Mouse (Mus musculus) forebrain, embryonic 11.5 days (tissue): ENCODE measurements around the gene Lin37. TPM values are rescaled to one million over a fixed set of nuclear protein-coding genes. Genes with fewer than 3 reads are reported as not detected.

ENCODE experiments used
- ATAC-seq: fragments of 200-750 bp; cut with Nextera tagmentation; replicated peaks from 2 replicates; pipeline ENCODE4 v1.8.0; 2017; ENCODE audit warnings: moderate TSS enrichment; ENCODE audit not compliant: low FRiP score
- DNase-seq: peaks from one replicate; pipeline ENCODE4 v3.0.0-alpha.2; 2017; ENCODE audit warnings: low spot score
- H3K27ac ChIP-seq: fragments of 300-500 bp; sonication (generic); 2 replicates; pipeline ENCODE4 v1.5.1; 2014; ENCODE audit warnings: low read depth, low read length
- H3K27me3 ChIP-seq: fragments of 300-500 bp; sonication (generic); 2 replicates; pipeline ENCODE4 v1.6.1; 2014; ENCODE audit warnings: mild to moderate bottlenecking, low read length, mixed read lengths; ENCODE audit not compliant: control insufficient read depth, insufficient read depth
- H3K36me3 ChIP-seq: fragments of 300-500 bp; sonication (generic); 2 replicates; pipeline ENCODE4 v1.6.1; 2014; ENCODE audit warnings: mild to moderate bottlenecking, low read length, moderate library complexity, mixed read lengths; ENCODE audit not compliant: control insufficient read depth, insufficient read depth
- H3K4me1 ChIP-seq: fragments of 300-500 bp; sonication (generic); replicated peaks from 2 replicates; pipeline ENCODE4 v1.6.1; 2014; ENCODE audit warnings: low read length, mixed read lengths; ENCODE audit not compliant: control insufficient read depth, insufficient read depth
- H3K4me2 ChIP-seq: fragments of 300-500 bp; sonication (generic); 2 replicates; pipeline ENCODE4 v1.6.1; 2014; ENCODE audit warnings: low read depth, mild to moderate bottlenecking, low read length, moderate library complexity, mixed read lengths; ENCODE audit not compliant: severe bottlenecking
- H3K4me3 ChIP-seq: fragments of 300-500 bp; sonication (generic); 2 replicates; pipeline ENCODE4 v1.5.1; 2014; ENCODE audit warnings: low read depth, low read length
- H3K9ac ChIP-seq: fragments of 300-500 bp; sonication (generic); 2 replicates; pipeline ENCODE4 v1.6.1; 2014; ENCODE audit warnings: low read length
- H3K9me3 ChIP-seq: fragments of 300-500 bp; sonication (generic); 2 replicates; pipeline ENCODE4 v1.6.1; 2016; ENCODE audit warnings: low read length, mixed read lengths; ENCODE audit not compliant: control insufficient read depth
- WGBS: fragments of 180-500 bp; shearing (Covaris S2); extraction: QIAGEN DNeasy Blood & Tissue Kit; methylation state at CpG from one replicate; pipeline ENCODE4 v1.1.7; 2014; 5-methylcytosine and 5-hydroxymethylcytosine counted together
- polyA plus RNA-seq: library from polyadenylated mRNA; unstranded; fragments of >200 nt; fragmentation: Nextera tagmentation; extraction: Ambion mirVana; gene quantifications from 2 replicates; pipeline ENCODE4 v1.2.1, GENCODE M21; 2014

The Lin37 gene
- polyA plus RNA-seq, 1 experiment from 2014 or later = 45.7 TPM

DNA sequence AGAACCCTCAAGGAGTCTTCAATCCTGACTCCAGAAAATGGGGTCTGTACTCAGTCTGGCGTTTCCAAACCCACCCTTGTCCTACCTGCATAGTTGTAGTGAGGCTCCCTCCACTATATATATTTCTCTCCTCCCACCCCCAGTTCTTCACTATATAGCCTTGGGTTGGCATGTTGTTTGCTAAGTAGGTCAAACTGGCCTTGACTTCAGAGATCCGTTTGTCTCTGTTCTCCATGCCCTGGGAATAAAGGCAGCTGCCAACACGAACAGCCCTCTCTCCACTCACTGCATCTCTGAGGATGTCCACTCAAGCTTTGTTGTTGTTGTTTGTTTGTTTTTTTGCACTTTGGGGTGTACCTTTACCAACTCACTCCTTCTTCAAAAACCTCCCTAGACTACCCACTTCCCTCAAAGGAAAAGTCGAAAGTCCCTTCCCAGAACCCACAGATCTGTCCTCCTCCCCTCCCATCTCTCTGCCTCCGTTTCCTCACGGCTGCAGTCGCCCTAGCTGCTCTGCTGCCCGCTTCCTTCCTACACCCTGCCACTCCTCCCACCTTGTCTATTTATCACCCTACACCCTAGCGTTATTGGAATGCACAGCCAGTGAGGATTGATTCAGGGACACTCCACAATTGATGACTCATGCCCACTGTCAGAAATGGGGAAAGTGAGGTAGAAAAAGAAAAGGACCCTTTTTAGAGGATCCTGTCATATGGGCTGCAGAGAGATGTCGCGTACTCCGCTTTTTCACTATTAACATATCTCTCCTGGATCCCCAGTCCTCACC, 789 bp downstream of the Lin37 start:
- Histone ChIP-seq H3K9ac (peak overlapping the region; percentile 64), H3K27me3 (no peaks in the 10 kb centered on the region), H3K4me3 (peak overlapping the region; percentile 51), H3K4me1 (peaks cover 6% of the 10 kb centered on the region; the same call in 1 of the 2 replicates), H3K9me3 (no peaks in the 10 kb centered on the region), H3K36me3 (peaks cover 3% of the 10 kb centered on the region; the same call in 1 of the 2 replicates), H3K4me2 (peak overlapping the region; percentile 87), H3K27ac (no peak overlapping the region)
- WGBS = 19% methylated on average over 12 of the region's 12 CpGs
- ATAC-seq (no peak), DNase-seq (no peak)

DNA sequence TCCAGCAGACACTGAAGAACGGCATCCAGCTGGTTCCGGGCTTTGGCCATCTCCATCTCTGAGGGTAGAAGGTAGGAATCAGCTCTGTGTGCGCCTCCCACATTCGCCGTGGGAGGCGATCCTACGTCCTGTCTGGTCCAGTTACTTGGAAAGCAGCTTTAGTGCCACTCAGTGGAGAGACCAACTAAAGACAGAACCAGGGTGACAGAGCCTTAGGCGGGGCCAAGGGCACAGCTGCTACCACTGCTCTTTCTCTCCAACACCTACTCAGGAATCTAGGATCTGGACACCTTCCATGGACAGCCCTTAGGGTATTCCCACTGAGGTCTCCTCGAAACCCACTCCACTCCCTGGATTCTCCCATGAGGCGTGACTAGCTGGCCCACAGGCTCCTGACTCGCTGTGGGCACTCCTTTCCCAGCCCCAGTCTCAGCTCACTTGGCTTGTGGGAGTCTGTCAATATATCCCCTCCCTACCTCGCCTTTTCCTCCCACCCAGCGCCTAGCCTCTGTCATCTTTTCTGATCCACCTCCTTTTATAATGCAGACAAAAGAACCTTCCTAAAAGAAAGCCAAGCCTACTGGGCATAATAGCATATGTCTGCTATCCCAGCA, 1.6 kb downstream of the Lin37 start:
- H3K9me3 ChIP-seq = no peaks in the 10 kb centered on the region
- peaks cover 3% of the 10 kb centered on the region; the same call in 1 of the 2 replicates for H3K36me3 ChIP-seq
- DNase-seq (no peak), ATAC-seq (no peak)
- H3K4me1 ChIP-seq = peaks cover 7% of the 10 kb centered on the region; the same call in 1 of the 2 replicates
- H3K27me3 ChIP-seq = no peaks in the 10 kb centered on the region
- H3K27ac ChIP-seq = no peak overlapping the region
- no peak overlapping the region for H3K4me3 ChIP-seq
- no peak overlapping the region for H3K9ac ChIP-seq
- H3K4me2 ChIP-seq = 0 out of 2 replicates have a peak overlapping the region, but pooled peaks have one; percentile 18
- WGBS = 87% methylated on average over 13 of the region's 13 CpGs

DNA sequence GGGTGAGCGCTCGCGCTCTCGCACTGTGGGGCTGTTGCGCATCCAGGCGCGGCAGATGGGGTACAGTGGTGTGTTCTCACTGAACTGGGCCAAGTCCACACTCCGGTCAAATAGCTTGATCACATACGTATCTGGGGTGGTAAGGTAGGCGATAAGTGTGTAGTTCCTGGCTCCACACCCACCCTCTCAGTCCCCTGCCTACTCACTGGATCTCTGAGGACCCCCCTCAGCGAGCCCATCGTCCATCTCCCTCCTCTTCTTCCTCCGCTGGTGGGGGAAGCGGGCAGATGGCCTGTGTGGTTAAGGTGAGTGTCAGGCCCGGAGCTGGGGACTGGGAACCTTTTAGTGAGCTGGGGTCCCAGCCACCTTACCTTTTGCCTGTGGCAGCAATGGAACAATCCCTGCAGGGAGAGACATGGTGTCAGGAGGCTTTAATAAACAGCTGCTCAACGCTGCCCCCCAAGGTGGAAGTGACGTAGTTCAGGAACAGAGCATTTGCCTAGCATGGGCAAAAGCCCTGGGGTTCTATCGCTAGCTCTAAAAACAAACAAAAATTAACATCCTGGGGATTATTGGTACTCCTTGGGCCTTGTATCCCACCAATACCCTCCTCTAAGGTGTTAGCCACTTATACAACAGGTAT, 2.6 kb downstream of the Lin37 start:
- Histone ChIP-seq H3K27ac (no peak overlapping the region), H3K4me1 (peaks cover 5% of the 10 kb centered on the region; the same call in 1 of the 2 replicates), H3K4me2 (no peak overlapping the region), H3K27me3 (no peaks in the 10 kb centered on the region), H3K9me3 (no peaks in the 10 kb centered on the region), H3K9ac (no peak overlapping the region), H3K4me3 (no peak overlapping the region), H3K36me3 (peaks cover 3% of the 10 kb centered on the region; the same call in 1 of the 2 replicates)
- ATAC-seq (no peak), DNase-seq (no peak)
- WGBS = 95% methylated on average over 18 of the region's 18 CpGs

DNA sequence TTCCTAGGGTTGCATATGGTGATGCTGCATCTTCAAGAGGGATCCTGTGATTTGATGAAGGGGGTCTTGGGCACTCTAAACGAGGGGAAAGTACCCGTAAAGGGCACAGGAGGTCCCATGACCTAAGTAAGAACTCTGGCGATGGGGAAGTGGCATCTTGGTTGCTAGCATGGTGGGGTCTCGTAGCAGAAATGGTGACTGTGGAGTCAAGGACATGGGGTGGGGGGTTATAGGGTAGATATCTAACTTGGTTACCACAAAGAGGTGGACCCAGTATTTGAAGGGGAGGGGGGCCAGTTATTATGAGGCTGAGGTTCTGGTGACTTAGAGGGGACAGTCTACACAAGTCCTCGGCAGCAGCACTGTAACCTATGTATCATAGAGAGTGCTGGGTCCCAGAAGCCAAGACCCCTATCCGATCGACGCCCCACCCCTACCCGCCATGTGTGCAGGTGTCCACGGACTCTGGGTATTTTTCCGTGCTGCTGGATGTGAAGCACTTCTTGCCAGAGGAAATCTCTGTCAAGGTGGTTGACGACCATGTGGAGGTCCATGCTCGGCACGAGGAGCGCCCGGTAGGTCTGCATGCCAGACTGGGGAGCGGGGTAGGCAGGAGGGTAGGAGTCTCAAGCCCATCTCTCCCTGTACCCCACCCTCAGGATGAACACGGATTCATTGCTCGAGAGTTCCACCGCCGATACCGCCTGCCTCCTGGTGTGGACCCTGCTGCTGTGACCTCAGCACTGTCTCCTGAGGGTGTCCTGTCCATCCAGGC, 5.6 kb downstream of the Lin37 start:
- H3K4me1 ChIP-seq = peaks cover 4% of the 10 kb centered on the region; the same call in 1 of the 2 replicates
- peak overlapping the region; percentile 1; the same call in 1 of the 2 replicates for H3K4me3 ChIP-seq
- peaks cover 3% of the 10 kb centered on the region; the same call in 1 of the 2 replicates for H3K36me3 ChIP-seq
- no peaks in the 10 kb centered on the region for H3K9me3 ChIP-seq
- H3K27ac ChIP-seq = no peak overlapping the region
- ATAC-seq = no peak
- no peaks in the 10 kb centered on the region for H3K27me3 ChIP-seq
- H3K4me2 ChIP-seq = peak overlapping the region; percentile 91
- peak overlapping the region; percentile 69; the same call in 1 of the 2 replicates for H3K9ac ChIP-seq
- no peak for DNase-seq
- WGBS = 85% methylated on average over 22 of the region's 22 CpGs

DNA sequence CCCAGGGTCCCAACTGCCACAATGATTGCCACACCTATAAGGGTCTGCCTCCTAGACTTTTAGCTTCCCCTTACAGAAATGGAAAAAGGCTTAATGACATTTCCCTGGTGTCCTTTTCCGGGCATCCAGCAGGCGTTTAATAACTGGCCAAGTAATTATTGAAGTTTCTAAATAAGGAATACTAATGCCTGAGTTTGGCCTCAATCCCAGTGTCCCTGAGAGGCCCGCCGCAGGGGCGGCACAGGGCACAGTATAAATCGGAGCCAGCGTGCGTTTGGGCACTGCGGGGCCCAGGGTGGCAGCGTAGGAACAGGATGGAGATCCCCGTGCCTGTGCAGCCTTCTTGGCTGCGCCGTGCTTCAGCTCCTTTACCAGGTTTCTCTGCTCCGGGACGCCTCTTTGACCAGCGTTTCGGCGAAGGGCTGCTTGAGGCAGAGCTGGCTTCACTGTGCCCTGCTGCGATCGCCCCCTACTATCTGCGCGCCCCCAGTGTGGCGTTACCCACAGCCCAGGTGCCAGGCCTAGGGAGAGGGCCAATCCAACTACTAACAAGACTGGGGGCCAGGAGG, 6.5 kb downstream of the Lin37 start:
- 11% methylated on average over 23 of the region's 23 CpGs for WGBS
- ATAC-seq = no peak
- Histone ChIP-seq H3K4me1 (peaks cover 4% of the 10 kb centered on the region; the same call in 1 of the 2 replicates), H3K9me3 (no peaks in the 10 kb centered on the region), H3K27ac (no peak overlapping the region), H3K36me3 (peaks cover 3% of the 10 kb centered on the region; the same call in 1 of the 2 replicates), H3K4me3 (peak overlapping the region; percentile 44), H3K27me3 (no peaks in the 10 kb centered on the region), H3K9ac (peak overlapping the region; percentile 69), H3K4me2 (peak overlapping the region; percentile 91)
- peak; percentile 61 for DNase-seq

DNA sequence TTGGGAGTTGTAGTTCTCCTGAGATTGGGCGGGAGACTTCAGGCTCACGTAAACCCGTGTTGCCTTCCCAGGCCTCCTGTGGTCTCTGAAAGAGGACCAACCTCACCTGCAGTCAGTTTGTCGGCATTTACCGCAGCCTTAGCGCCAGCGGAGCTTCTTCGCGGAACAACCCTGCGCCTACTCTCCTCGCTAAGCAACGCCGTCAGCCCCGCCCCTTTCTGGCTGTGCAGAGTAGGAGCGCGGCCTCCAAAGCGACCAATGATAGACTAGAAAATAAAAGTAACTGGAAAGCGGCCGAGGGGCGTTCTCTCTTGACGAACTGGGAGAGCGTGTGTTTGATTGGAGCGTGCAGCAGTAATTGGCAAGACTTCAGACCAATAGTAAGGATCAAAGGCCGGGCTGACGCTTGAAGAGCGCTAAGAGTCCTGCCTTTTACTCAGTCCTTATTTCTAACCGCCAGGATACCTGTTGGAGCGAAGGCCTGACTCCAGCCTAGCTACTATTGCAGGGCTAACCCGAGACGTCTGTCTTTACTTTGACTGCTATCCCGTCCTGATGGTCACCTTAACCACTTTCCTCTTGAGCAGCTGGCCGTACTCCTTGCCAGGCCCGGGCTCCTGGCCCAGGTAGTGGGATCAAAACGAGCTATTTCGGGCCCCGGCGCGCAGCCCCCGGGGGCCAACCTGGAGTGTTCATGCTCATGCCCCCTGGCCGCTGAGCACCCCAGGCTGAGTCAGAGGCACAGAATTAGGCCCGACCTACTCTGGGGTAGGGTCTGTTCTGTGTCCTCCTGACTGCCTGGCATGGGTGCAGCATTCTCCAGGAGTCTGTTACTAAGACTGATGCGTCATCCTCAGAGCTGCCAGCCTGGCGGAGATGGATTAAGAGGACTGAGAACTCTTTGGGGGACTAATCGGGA, 7.3 kb downstream of the Lin37 start, which contains the start of the genes Hspb6 and Proser3:
Gene Hspb6, plus strand, starts transcription at position 77 of the 919 bp plus-strand sequence.
Gene Proser3, minus strand, starts transcription at position 198 of the 919 bp plus-strand sequence.
- H3K27me3 ChIP-seq = no peaks in the 10 kb centered on the region
- peak within 1 kb of the TSS; percentile 69 for H3K9ac ChIP-seq
- H3K36me3 ChIP-seq = peaks cover 3% of the 10 kb centered on the region; the same call in 1 of the 2 replicates
- peak; percentile 96 for DNase-seq
- peak within 1 kb of the TSS; percentile 83 for H3K27ac ChIP-seq
- 2% methylated on average over 44 of the region's 44 CpGs for WGBS
- H3K4me3 ChIP-seq = peak within 1 kb of the TSS; percentile 44
- peaks cover 4% of the 10 kb centered on the region; the same call in 1 of the 2 replicates for H3K4me1 ChIP-seq
- peak within 1 kb of the TSS; percentile 91 for H3K4me2 ChIP-seq
- H3K9me3 ChIP-seq = no peaks in the 10 kb centered on the region
- peak; percentile 94 for ATAC-seq

DNA sequence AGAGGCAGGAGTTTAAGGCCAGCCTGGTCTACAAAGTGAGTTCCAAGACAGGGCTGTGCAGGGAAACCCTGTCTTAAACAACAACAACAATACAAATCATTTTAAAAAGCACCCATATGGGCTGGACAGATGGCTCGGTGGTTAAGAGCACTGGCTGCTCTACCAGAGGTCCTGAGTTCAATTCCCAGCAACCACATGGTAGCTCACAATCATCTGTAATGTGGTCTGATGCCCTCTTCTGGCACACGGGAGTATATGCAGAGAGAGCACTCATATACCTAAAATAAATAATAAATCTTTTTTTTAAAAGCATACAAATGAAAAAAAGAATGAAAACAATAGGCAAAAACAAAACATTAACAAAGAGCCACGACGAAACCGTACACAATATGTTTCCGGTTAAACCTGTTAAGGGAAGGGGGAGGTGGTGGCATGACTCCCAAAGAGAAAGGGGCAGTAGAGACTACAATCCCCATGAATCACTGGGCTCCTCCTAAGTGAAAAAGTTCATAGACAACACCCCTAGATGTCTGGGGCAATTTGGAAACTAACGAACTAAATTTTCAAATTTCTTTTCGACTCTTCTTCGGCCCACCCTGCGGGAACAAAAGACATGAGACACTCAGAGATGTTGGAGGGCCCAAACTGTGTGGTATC, 8.1 kb downstream of the Lin37 start:
- Histone ChIP-seq H3K9me3 (no peaks in the 10 kb centered on the region), H3K4me3 (peak overlapping the region; percentile 44), H3K27me3 (no peaks in the 10 kb centered on the region), H3K4me2 (peak overlapping the region; percentile 91; the same call in 1 of the 2 replicates), H3K27ac (peak overlapping the region; percentile 83), H3K36me3 (peaks cover 3% of the 10 kb centered on the region; the same call in 1 of the 2 replicates), H3K4me1 (peaks cover 4% of the 10 kb centered on the region; the same call in 1 of the 2 replicates), H3K9ac (peak overlapping the region; percentile 67)
- no peak for DNase-seq
- 4% methylated on average over 10 of the region's 10 CpGs for WGBS
- peak; percentile 68 for ATAC-seq
